Mouse (Mus musculus) embryonic facial prominence, embryonic 15.5 days (tissue): ENCODE data around the gene Rab11fip4. TPM values are rescaled to one million over a fixed set of nuclear protein-coding genes. Genes with fewer than 3 reads are reported as not detected.

Experiments used
- ATAC-seq: fragments of 200-750 bp; cut with Nextera tagmentation; 2 replicates; pipeline ENCODE4 v1.8.0; 2017; ENCODE audit warnings: low read depth, moderate TSS enrichment; ENCODE audit not compliant: insufficient number of reproducible peaks, low FRiP score, low TSS enrichment
- H3K27ac ChIP-seq: fragments of 300-500 bp; sonication (generic); replicated peaks from 2 replicates; pipeline ENCODE4 v1.5.1; 2015; ENCODE audit warnings: mild to moderate bottlenecking, inconsistent platforms
- H3K27me3 ChIP-seq: fragments of 300-500 bp; sonication (generic); 2 replicates; pipeline ENCODE4 v1.6.1; 2015; ENCODE audit warnings: inconsistent platforms
- H3K36me3 ChIP-seq: fragments of 300-500 bp; sonication (generic); 2 replicates; pipeline ENCODE4 v1.6.1; 2015; ENCODE audit warnings: mild to moderate bottlenecking, inconsistent platforms
- H3K4me1 ChIP-seq: fragments of 300-500 bp; sonication (generic); 2 replicates; pipeline ENCODE4 v1.6.1; 2015; ENCODE audit warnings: inconsistent platforms
- H3K4me2 ChIP-seq: fragments of 300-500 bp; sonication (generic); replicated peaks from 2 replicates; pipeline ENCODE4 v1.6.1; 2015; ENCODE audit warnings: mild to moderate bottlenecking, inconsistent platforms
- H3K4me3 ChIP-seq: fragments of 300-500 bp; sonication (generic); replicated peaks from 2 replicates; pipeline ENCODE4 v1.5.1; 2015; ENCODE audit warnings: mild to moderate bottlenecking, inconsistent platforms
- H3K9ac ChIP-seq: fragments of 300-500 bp; sonication (generic); 2 replicates; pipeline ENCODE4 v1.6.1; 2015; ENCODE audit warnings: inconsistent platforms
- H3K9me3 ChIP-seq: fragments of 300-500 bp; sonication (generic); replicated peaks from 2 replicates; pipeline ENCODE4 v1.6.1; 2016; ENCODE audit warnings: inconsistent platforms
- WGBS: fragments of 180-500 bp; shearing (Covaris S2); methylation state at CpG from one replicate; pipeline ENCODE4 v1.1.7; 2015; 5-methylcytosine and 5-hydroxymethylcytosine counted together
- microRNA counts: library from miRNA; unstranded; fragments of <30 nt; microRNA quantifications from one replicate; lab custom pipeline; 2016
- microRNA-seq: library from miRNA; unstranded; fragments of <30 nt; microRNA quantifications from one replicate; pipeline ENCODE4, GENCODE M21; 2016; ENCODE audit warnings: borderline number of aligned reads
- polyA plus RNA-seq: library from polyadenylated mRNA; unstranded; fragments of >200 nt; fragmentation: Nextera tagmentation; extraction: Ambion mirVana; gene quantifications from 2 replicates; pipeline ENCODE4 v1.2.1, GENCODE M21; 2015

Gene Rab11fip4
- polyA plus RNA-seq, 1 experiment from 2014 or later: 6.0 TPM

DNA sequence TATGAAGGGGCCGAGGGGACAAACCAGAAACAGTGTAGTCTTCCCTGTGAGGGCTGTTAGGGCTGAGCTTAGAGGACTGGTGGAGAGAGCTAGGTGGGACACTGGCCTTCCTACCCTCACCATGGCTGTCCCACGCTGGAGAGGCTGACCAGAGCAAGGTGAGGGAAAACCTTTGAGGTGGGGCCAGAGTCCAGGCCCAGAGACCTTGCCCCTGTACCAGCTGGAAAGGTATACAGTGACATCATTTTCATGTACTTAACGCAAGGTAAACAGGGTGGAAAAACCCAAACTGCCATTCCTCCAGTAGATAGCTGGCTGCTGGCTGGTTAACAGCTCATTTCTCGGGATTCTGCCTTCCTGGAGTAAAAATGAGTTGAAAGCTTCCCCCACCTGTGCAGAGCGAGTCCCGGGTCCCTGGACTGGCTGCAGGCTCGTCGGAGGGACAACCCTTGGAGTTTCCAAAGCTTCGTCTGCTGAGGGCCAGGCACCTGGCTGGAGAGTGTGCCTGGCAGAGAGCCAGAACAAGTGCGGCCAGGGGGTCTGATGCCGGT, 155.6 kb downstream of the Rab11fip4 start:
- WGBS: 82% methylated on average over 11 of the region's 11 CpGs
- no peak overlapping the region for H3K4me2 ChIP-seq
- no peaks in the 10 kb centered on the region for H3K36me3 ChIP-seq
- H3K4me3 ChIP-seq: no peak overlapping the region
- no peaks in the 10 kb centered on the region for H3K27me3 ChIP-seq
- no peak for ATAC-seq
- no peaks in the 10 kb centered on the region for H3K4me1 ChIP-seq
- H3K27ac ChIP-seq: no peak overlapping the region
- H3K9ac ChIP-seq: no peak overlapping the region
- H3K9me3 ChIP-seq: no peaks in the 10 kb centered on the region

MicroRNA genes within 50 kb of the gene (microRNA counts, 519-probe panel; counts per million panel counts)
- 1,932 counts per million, percentile 36 among the panel's probes with 10 or more counts for microRNA mmu-miR-193 (lab: Ali Mortazavi, UCI)
- microRNA mmu-miR-365 (lab: Ali Mortazavi, UCI): 3,610 counts per million, percentile 85 among the panel's probes with 10 or more counts

Small RNA genes lying within 50 kb of the gene (microRNA-seq; reads per million reads assigned to microRNA genes)
- gene Mir193a: 17.8 reads per million, percentile 35 among the genes with 10 or more reads in this experiment
- gene Mir365-2: 3.6 reads per million, percentile 16 among the genes with 10 or more reads in this experiment

Other genes starting within 250 kb of the Rab11fip4 start
- gene Omg, start 87.1 kb upstream of the Rab11fip4 start, polyA plus RNA-seq: 0.21 and 0.29 TPM in 2 replicates
- gene Evi2b, start 67.5 kb upstream of the Rab11fip4 start, polyA plus RNA-seq: 0.93 and 1.6 TPM in 2 replicates
- 0.64 and 0.80 TPM in 2 replicates for gene Evi2, start 60.6 kb upstream of the Rab11fip4 start, polyA plus RNA-seq
- 6.9 and 7.2 TPM in 2 replicates for gene Evi2a, start 60.6 kb upstream of the Rab11fip4 start, polyA plus RNA-seq